Mouse (Mus musculus): ENCODE results near the gene Vmn2r14.
"Not testable (repeated sequence)": the region's sequence is repeated elsewhere in the genome, so short reads cannot be mapped to it uniquely, and the experiment has no call there.

The Vmn2r14 gene

GRCm38 (mm10) chr5:109224608-109225007 lies at the start of gene Vmn2r14:
TSS of gene Vmn2r14 (minus strand) at chr5:109224708.
- DNase-seq, result no peak

DNA sequence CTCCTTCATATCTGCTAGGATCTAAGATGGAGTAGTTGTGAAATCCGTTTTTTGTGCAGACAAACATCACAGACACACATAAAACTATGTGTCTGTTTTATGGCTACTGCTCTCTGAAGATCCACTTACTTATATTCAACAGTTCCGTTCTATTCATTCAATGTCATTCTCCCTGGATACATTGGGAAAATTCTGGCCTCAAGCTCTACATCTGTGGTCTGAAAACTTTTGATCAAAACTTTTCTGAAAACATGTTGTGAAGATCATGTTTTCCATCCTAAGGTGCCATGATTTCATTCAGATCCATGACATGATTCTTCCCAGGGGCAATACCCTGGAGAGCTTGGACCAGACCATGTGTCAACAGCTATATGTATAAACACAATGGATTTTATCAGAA lies 32.4 kb downstream of the Vmn2r14 start, which contains the start of gene Vmn2r13:
Gene Vmn2r13, minus strand, starts transcription at position 101 of the 400 bp plus-strand sequence.
- DNase-seq, result not testable (repeated sequence)

- DNase-seq, result not testable (repeated sequence)
Observed at GRCm38 (mm10) chr5:109166851-109167250, 57.7 kb downstream of the Vmn2r14 start.
